Mouse (Mus musculus) heart, postnatal 0 days (tissue): ENCODE measurements around the gene Wwox.

ENCODE experiments used
- CTCF ChIP-seq: IDR thresholded peaks from 2 replicates; pipeline ENCODE4 v1.5.1; 2016; ENCODE audit warnings: antibody characterized with exemption, control low read depth, low read depth
- EP300 ChIP-seq: IDR thresholded peaks from 2 replicates; pipeline ENCODE4 v1.6.1; 2016; ENCODE audit warnings: antibody characterized with exemption, low read depth

DNA sequence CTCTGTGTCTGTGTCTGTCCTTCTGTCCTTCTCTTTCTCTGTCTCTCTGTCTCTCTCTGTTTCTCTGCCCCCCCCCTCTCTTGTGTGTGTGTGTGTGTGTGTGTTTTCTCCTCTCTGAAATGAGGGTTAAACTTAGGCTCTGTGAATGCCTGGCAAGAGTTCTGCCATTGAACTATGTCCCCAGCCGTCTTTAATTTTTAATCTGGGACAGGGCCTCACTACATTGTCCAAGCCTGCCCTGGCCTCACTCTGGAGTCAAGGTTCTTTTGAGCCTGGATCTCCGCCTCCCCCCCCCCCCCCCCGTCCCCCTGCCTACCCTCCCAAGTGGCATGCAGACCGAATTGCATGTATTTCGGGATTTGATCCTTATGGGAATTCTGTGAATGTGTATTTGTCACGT is 124.6 kb downstream of the Wwox start:
- TF ChIP-seq CTCF (no peak), EP300 (no peak)
